Mouse (Mus musculus) midbrain, embryonic 13.5 days (tissue): ENCODE data around the gene Nt5dc3. TPM values are rescaled to one million over a fixed set of nuclear protein-coding genes. Genes with fewer than 3 reads are reported as not detected.

Experiments
- ATAC-seq: fragments of 200-750 bp; cut with Nextera tagmentation; 2 replicates; pipeline ENCODE4 v1.8.0; 2017; ENCODE audit warnings: mild to moderate bottlenecking, moderate TSS enrichment, moderate library complexity
- H3K27ac ChIP-seq: fragments of 300-500 bp; sonication (generic); 2 replicates; pipeline ENCODE4 v1.5.1; 2015; ENCODE audit warnings: inconsistent platforms, mild to moderate bottlenecking, moderate library complexity
- H3K27me3 ChIP-seq: fragments of 300-500 bp; sonication (generic); 2 replicates; pipeline ENCODE4 v1.6.1; 2015; ENCODE audit warnings: mild to moderate bottlenecking, inconsistent platforms
- H3K36me3 ChIP-seq: fragments of 300-500 bp; sonication (generic); 2 replicates; pipeline ENCODE4 v1.6.1; 2015; ENCODE audit warnings: mild to moderate bottlenecking, inconsistent platforms
- H3K4me1 ChIP-seq: fragments of 300-500 bp; sonication (generic); replicated peaks from 2 replicates; pipeline ENCODE4 v1.6.1; 2015; ENCODE audit warnings: inconsistent platforms
- H3K4me2 ChIP-seq: fragments of 300-500 bp; sonication (generic); replicated peaks from 2 replicates; pipeline ENCODE4 v1.6.1; 2015; ENCODE audit warnings: moderate library complexity, mild to moderate bottlenecking, inconsistent platforms
- H3K4me3 ChIP-seq: fragments of 300-500 bp; sonication (generic); replicated peaks from 2 replicates; pipeline ENCODE4 v1.5.1; 2015; ENCODE audit warnings: mild to moderate bottlenecking, inconsistent platforms
- H3K9ac ChIP-seq: fragments of 300-500 bp; sonication (generic); replicated peaks from 2 replicates; pipeline ENCODE4 v1.6.1; 2015; ENCODE audit warnings: mild to moderate bottlenecking, inconsistent platforms
- H3K9me3 ChIP-seq: fragments of 300-500 bp; sonication (generic); 2 replicates; pipeline ENCODE4 v1.6.1; 2016; ENCODE audit warnings: mild to moderate bottlenecking, inconsistent platforms
- WGBS: fragments of 180-500 bp; shearing (Covaris S2); methylation state at CpG from one replicate; pipeline ENCODE4 v1.1.7; 2015; 5-methylcytosine and 5-hydroxymethylcytosine counted together
- polyA plus RNA-seq: library from polyadenylated mRNA; unstranded; fragments of >200 nt; fragmentation: Nextera tagmentation; extraction: Ambion mirVana; gene quantifications from 2 replicates; pipeline ENCODE4 v1.2.1, GENCODE M21; 2015

Nt5dc3 gene
- polyA plus RNA-seq, 1 experiment from 2014 or later, result 5.9 TPM

DNA sequence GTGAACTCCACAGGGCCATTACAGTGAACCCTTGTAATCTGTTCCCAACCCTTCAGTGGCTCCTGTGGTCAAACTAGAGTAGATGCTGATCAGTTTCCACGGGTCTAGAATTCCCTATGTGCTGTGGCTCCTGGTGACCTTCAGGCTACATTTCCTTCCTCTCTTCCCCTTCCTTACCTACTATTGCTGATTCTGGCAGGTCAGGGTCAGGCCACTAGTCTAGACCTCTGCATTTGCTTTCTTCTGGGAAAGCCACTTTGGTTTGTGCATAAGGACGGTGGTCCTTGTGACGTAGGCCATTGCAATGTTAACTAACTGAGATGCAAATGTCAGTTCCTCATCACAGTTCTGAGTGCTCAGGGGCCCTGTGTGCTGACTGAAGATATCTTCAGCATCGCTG is 81.6 kb downstream of the Nt5dc3 start:
- Histone ChIP-seq H3K27ac (no peak overlapping the region), H3K9me3 (no peaks in the 10 kb centered on the region), H3K4me2 (no peak overlapping the region), H3K36me3 (no peaks in the 10 kb centered on the region), H3K4me1 (no peaks in the 10 kb centered on the region), H3K9ac (no peak overlapping the region), H3K27me3 (no peaks in the 10 kb centered on the region), H3K4me3 (no peak overlapping the region)
- ATAC-seq, result no peak
- WGBS, result 77% methylated on average over 4 of the region's 4 CpGs

GRCm38 (mm10) chr10:86862496-86862895 is 83.7 kb downstream of the Nt5dc3 start:
- Histone ChIP-seq H3K36me3 (no peaks in the 10 kb centered on the region), H3K9me3 (no peaks in the 10 kb centered on the region), H3K4me1 (no peaks in the 10 kb centered on the region), H3K4me2 (no peak overlapping the region), H3K27ac (no peak overlapping the region), H3K27me3 (no peaks in the 10 kb centered on the region), H3K4me3 (no peak overlapping the region), H3K9ac (no peak overlapping the region)
- WGBS, result 90% methylated on average over 6 of the region's 6 CpGs
- ATAC-seq, result no peak

- Histone ChIP-seq H3K27ac (no peak overlapping the region), H3K9ac (no peak overlapping the region), H3K4me1 (no peaks in the 10 kb centered on the region), H3K36me3 (no peaks in the 10 kb centered on the region), H3K4me3 (no peak overlapping the region), H3K27me3 (no peaks in the 10 kb centered on the region), H3K4me2 (no peak overlapping the region), H3K9me3 (no peaks in the 10 kb centered on the region)
- no peak for ATAC-seq
- WGBS, result 91% methylated on average over 6 of the region's 6 CpGs
Observed at GRCm38 (mm10) chr10:86863429-86863828, 84.6 kb downstream of the Nt5dc3 start.

- no peak overlapping the region for H3K4me2 ChIP-seq
- no peak overlapping the region for H3K9ac ChIP-seq
- no peaks in the 10 kb centered on the region for H3K27me3 ChIP-seq
- no peaks in the 10 kb centered on the region for H3K4me1 ChIP-seq
- 81% methylated on average over 7 of the region's 7 CpGs for WGBS
- ATAC-seq, result no peak
- no peak overlapping the region for H3K27ac ChIP-seq
- no peaks in the 10 kb centered on the region for H3K36me3 ChIP-seq
- no peak overlapping the region for H3K4me3 ChIP-seq
- no peaks in the 10 kb centered on the region for H3K9me3 ChIP-seq
Observed at GRCm38 (mm10) chr10:86872121-86872520, 93.3 kb downstream of the Nt5dc3 start.

- Histone ChIP-seq H3K9ac (no peak overlapping the region), H3K36me3 (no peaks in the 10 kb centered on the region), H3K4me2 (no peak overlapping the region), H3K27me3 (no peaks in the 10 kb centered on the region), H3K9me3 (no peaks in the 10 kb centered on the region), H3K4me1 (no peaks in the 10 kb centered on the region), H3K27ac (no peak overlapping the region), H3K4me3 (no peak overlapping the region)
- ATAC-seq, result no peak
- 74% methylated on average over 5 of the region's 5 CpGs for WGBS
Observed at GRCm38 (mm10) chr10:86872591-86872990, 93.8 kb downstream of the Nt5dc3 start.

- H3K4me2 ChIP-seq, result no peak overlapping the region
- no peak for ATAC-seq
- H3K9ac ChIP-seq, result no peak overlapping the region
- WGBS, result 86% methylated on average over 7 of the region's 7 CpGs
- no peaks in the 10 kb centered on the region for H3K36me3 ChIP-seq
- H3K4me3 ChIP-seq, result no peak overlapping the region
- H3K27ac ChIP-seq, result no peak overlapping the region
- no peaks in the 10 kb centered on the region for H3K27me3 ChIP-seq
- H3K9me3 ChIP-seq, result no peaks in the 10 kb centered on the region
- H3K4me1 ChIP-seq, result no peaks in the 10 kb centered on the region
Observed at GRCm38 (mm10) chr10:86878721-86879120, 99.9 kb downstream of the Nt5dc3 start.

DNA sequence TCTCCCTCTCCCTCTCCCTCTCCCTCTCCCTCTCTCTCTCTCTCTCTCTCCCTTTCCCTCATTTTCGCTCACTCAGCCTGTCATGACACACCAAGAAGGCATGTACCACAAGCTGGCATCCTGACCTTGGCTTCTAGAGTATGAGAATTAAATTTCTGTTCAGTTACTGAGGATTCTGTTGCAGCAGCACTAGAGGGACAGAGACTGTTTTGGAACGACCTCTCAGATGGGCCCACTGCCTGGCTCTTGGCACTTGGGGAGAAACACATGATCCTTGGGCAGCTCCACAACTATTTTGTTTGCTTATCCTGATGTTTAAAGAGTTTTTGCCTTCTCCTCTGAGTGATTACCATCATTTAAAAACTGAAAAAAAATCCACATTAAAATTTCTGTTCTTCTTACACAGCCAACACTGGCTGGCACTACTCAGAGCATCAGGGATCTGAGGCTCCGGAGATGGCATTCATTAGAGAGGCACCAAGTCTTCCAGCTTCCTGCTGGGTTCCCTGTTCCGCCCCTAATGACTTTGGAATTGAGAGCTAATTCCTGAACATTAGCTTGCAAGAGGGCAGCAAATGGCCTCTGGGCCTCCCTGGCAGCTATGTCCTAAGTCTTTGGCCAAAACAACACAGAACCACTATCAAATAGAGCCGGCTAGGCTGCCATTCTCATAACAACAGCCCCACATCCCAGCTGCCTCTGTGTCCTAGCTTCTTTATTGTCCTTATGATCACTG is 101.4 kb downstream of the Nt5dc3 start:
- H3K36me3 ChIP-seq, result no peaks in the 10 kb centered on the region
- H3K27me3 ChIP-seq, result no peaks in the 10 kb centered on the region
- H3K9me3 ChIP-seq, result no peaks in the 10 kb centered on the region
- H3K4me2 ChIP-seq, result no peak overlapping the region
- H3K9ac ChIP-seq, result no peak overlapping the region
- no peaks in the 10 kb centered on the region for H3K4me1 ChIP-seq
- H3K4me3 ChIP-seq, result no peak overlapping the region
- no peak overlapping the region for H3K27ac ChIP-seq
- ATAC-seq, result no peak
- WGBS, result 57% methylated on average over 5 of the region's 5 CpGs

GRCm38 (mm10) chr10:86881448-86881847 is 102.6 kb downstream of the Nt5dc3 start:
- Histone ChIP-seq H3K27ac (no peak overlapping the region), H3K4me1 (no peaks in the 10 kb centered on the region), H3K9ac (no peak overlapping the region), H3K36me3 (no peaks in the 10 kb centered on the region), H3K27me3 (no peaks in the 10 kb centered on the region), H3K9me3 (no peaks in the 10 kb centered on the region), H3K4me3 (no peak overlapping the region), H3K4me2 (no peak overlapping the region)
- no peak for ATAC-seq

DNA sequence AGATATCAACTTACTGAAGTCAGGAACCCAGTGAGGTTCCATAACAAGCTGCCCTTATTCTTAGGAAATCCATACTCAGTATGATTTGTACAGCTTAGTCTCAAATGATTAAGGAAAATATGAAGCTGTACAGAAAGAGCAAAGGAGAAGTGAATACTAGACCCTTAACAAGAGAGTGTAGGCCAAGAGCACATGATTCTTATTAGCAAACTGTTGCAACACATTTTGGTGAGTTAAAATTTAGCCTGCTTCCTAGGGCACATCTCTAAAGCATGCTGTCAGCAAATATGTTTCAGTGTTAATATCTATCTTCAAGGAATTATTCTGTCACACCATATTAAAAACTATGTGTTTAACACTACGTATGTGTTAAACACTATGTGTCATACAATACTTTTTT is 107.6 kb downstream of the Nt5dc3 start:
- H3K9ac ChIP-seq, result no peak overlapping the region

More for the DNA sequence above, 107.6 kb downstream of the Nt5dc3 start:
- WGBS, result 100% methylated on average over 1 of the region's 1 CpGs
- no peak for ATAC-seq
- no peak overlapping the region for H3K27ac ChIP-seq
- no peaks in the 10 kb centered on the region for H3K27me3 ChIP-seq
- no peaks in the 10 kb centered on the region for H3K36me3 ChIP-seq
- H3K4me1 ChIP-seq, result no peaks in the 10 kb centered on the region
- H3K9me3 ChIP-seq, result no peaks in the 10 kb centered on the region
- no peak overlapping the region for H3K4me2 ChIP-seq
- no peak overlapping the region for H3K4me3 ChIP-seq

Other genes starting within 250 kb of the Nt5dc3 start
- gene Hsp90b1, start 73.5 kb upstream of the Nt5dc3 start, polyA plus RNA-seq, result 345 and 354 TPM in 2 replicates
- gene Ttc41, start 73.2 kb upstream of the Nt5dc3 start, polyA plus RNA-seq, result 2.4 and 3.5 TPM in 2 replicates
- not detected in 2 replicates for gene Gm49358, start 15.0 kb upstream of the Nt5dc3 start, polyA plus RNA-seq
- 0.04 and 0.06 TPM in 2 replicates for gene Stab2, start 229.0 kb downstream of the Nt5dc3 start, polyA plus RNA-seq